Mouse (Mus musculus) CD4-positive, CD25-positive, alpha-beta regulatory T cell, adult 2 months (primary cell): Measurements from ENCODE around the gene Cd70.
A peak's percentile ranks its signal among the peaks of the same experiment; 100 is the strongest.

Source experiments
- DNase-seq: peaks from one replicate; pipeline ENCODE4 v3.0.0-alpha.2; 2012; ENCODE audit warnings: low read depth, low spot score

Gene Cd70

GRCm38 (mm10) chr17:57098321-57098720 lies 51.3 kb downstream of the Cd70 start:
- no peak for DNase-seq

GRCm38 (mm10) chr17:57096623-57096920 lies 53.0 kb downstream of the Cd70 start:
- peak; percentile 91 for DNase-seq
